Mouse (Mus musculus): ENCODE measurements at regions not wholly inside any gene's neighbourhood (a gene's known extent, or its start where the extent isn't known, plus 50 kb on each side); places are given as distances from the start of the nearest gene placed in this dataset.

GRCm38 (mm10) chr5:111601711-111602521 is 131.8 kb upstream of the Gm26897 start:
- DNase-seq = no peak

- DNase-seq = no peak
Measured at GRCm38 (mm10) chr5:111613687-111614086, 120.0 kb upstream of the Gm26897 start.

GRCm38 (mm10) chr5:111619974-111620373 is 113.8 kb upstream of the Gm26897 start:
- DNase-seq = no peak

GRCm38 (mm10) chr5:111620626-111621025 is 113.1 kb upstream of the Gm26897 start:
- DNase-seq = no peak

GRCm38 (mm10) chr5:111622481-111622880 is 111.2 kb upstream of the Gm26897 start:
- no peak for DNase-seq

- DNase-seq = no peak
Measured at GRCm38 (mm10) chr5:111626273-111626798, 107.4 kb upstream of the Gm26897 start.

- DNase-seq = no peak
Measured at GRCm38 (mm10) chr5:111630313-111630844, 103.3 kb upstream of the Gm26897 start.

- no peak for DNase-seq
Measured at GRCm38 (mm10) chr5:111631572-111632161, 102.1 kb upstream of the Gm26897 start.

GRCm38 (mm10) chr5:111635092-111635491 is 98.6 kb upstream of the Gm26897 start:
- DNase-seq = no peak

- DNase-seq = no peak
Measured at GRCm38 (mm10) chr5:111636969-111637368, 96.8 kb upstream of the Gm26897 start.

GRCm38 (mm10) chr5:111638306-111638705 is 95.4 kb upstream of the Gm26897 start:
- DNase-seq = no peak

GRCm38 (mm10) chr5:111639476-111640287 is 94.0 kb upstream of the Gm26897 start:
- DNase-seq = no peak

GRCm38 (mm10) chr5:111640976-111641375 is 92.7 kb upstream of the Gm26897 start:
- no peak for DNase-seq

- no peak for DNase-seq
Measured at GRCm38 (mm10) chr5:111641685-111642084, 92.0 kb upstream of the Gm26897 start.

- no peak for DNase-seq
Measured at GRCm38 (mm10) chr5:111644142-111644541, 89.6 kb upstream of the Gm26897 start.

GRCm38 (mm10) chr5:111644788-111645187 is 88.9 kb upstream of the Gm26897 start:
- DNase-seq = no peak

- no peak for DNase-seq
Measured at GRCm38 (mm10) chr5:111647686-111648200, 86.0 kb upstream of the Gm26897 start.

GRCm38 (mm10) chr5:111648481-111648880 is 85.2 kb upstream of the Gm26897 start:
- DNase-seq = no peak

GRCm38 (mm10) chr5:111649012-111649411 is 84.7 kb upstream of the Gm26897 start:
- no peak for DNase-seq

GRCm38 (mm10) chr5:111652472-111652871 is 81.3 kb upstream of the Gm26897 start:
- DNase-seq = no peak

- no peak for DNase-seq
Measured at GRCm38 (mm10) chr5:111656436-111656835, 77.3 kb upstream of the Gm26897 start.

- no peak for DNase-seq
Measured at GRCm38 (mm10) chr5:111657759-111658429, 75.8 kb upstream of the Gm26897 start.
